Mouse (Mus musculus): ENCODE measurements around the gene Abr.

DNA sequence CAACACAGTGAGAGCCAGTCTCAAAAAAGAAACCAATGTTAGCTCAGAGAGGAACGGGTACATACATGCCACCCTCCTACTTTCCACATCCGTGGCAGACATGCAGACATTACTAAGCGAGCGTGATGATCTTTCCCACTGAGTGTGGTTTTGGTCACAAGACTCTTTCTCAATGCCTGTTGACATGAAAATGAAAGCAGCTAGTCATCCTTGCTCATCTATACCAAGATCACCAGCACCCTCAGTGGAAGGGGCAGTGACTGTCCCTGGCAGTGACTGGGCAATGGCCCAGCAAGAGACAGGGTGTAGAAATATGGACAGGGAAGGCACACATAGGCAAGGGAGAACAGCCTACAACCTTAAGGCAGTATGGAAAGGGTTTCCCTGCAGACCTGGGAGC is 142.4 kb downstream of the Abr start:
- TF ChIP-seq CTCF (IDR thresholded peaks at IDR 0.05; ENCODE audit: borderline replicate concordance, insufficient read depth, low read length) (no peak), POLR2A (IDR thresholded peaks at IDR 0.05; ENCODE audit: low read depth, low read length) (no peak)
